13 mouse cellular contexts compared by ENCODE assay signal in the genomic region with DNA sequence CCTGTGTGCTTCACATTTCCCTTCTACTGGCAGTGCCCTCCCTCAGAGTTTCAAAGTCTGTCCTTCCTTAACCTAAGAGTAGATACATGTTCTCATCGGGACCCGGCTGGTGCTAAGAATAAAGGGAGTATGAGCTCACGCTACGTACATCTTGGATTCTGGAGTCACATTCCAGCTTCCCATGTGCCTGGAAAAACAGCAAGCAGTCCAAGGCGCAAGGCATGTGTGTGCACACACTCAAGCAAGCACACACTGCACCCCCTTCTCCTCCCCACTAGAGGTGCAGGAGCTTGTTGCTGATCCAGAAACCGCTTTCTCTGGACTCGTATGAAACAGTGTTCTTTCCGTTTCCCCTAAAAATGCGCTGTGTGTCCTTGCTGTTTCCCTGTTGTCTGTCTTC. TPM values are rescaled to one million over a fixed set of nuclear protein-coding genes. Genes with fewer than 3 reads are reported as not detected.
DNase-seq lines count a peak whose midpoint lies in the region; ATAC-seq lines count a peak whose summit lies in the region.
"Had no signal": no experiment of that assay in that cellular context is flagged by ENCODE, and none has a peak within 500 bp of the region (broad histone marks: within the 10 kb centered on the region; RNA-seq: fewer than 3 reads in every experiment).

No protein-coding gene starts in this region.

- H3K9ac ChIP-seq in limb, embryonic 13.5 days: no peak overlapping the region
- H3K9ac ChIP-seq in midbrain, embryonic 16.5 days (ENCODE audit: low read depth, low read length): no peak overlapping the region
- H3K9ac ChIP-seq: forebrain, embryonic 12.5 days; hindbrain, embryonic 15.5 days had no signal

- H3K4me2 ChIP-seq in limb, embryonic 13.5 days (replicated peaks): no peak overlapping the region
- no peak overlapping the region for H3K4me2 ChIP-seq in midbrain, embryonic 16.5 days (ENCODE audit: low read length)
- H3K4me2 ChIP-seq: forebrain, embryonic 12.5 days; hindbrain, embryonic 15.5 days had no signal

- intact Hi-C loops in heart, postnatal 14 days (cut with DNase I): no loop called here

- H3K4me3 ChIP-seq in limb, embryonic 13.5 days: no peak overlapping the region
- no peak overlapping the region for H3K4me3 ChIP-seq in limb, embryonic 10.5 days
- no peak overlapping the region for H3K4me3 ChIP-seq in midbrain, embryonic 16.5 days (ENCODE audit: low read depth, low read length)
- H3K4me3 ChIP-seq: forebrain, embryonic 12.5 days; hindbrain, embryonic 15.5 days had no signal

- no peaks in the 10 kb centered on the region for H3K27me3 ChIP-seq in limb, embryonic 13.5 days
- no peaks in the 10 kb centered on the region for H3K27me3 ChIP-seq in limb, embryonic 10.5 days (ENCODE audit: low read depth, poor library complexity, severe bottlenecking)
- H3K27me3 ChIP-seq in midbrain, embryonic 16.5 days (ENCODE audit: control insufficient read depth, insufficient read depth, low read depth, low read length): no peaks in the 10 kb centered on the region
- H3K27me3 ChIP-seq: CH12.LX; forebrain, embryonic 12.5 days; hindbrain, embryonic 15.5 days had no signal

- DNase-seq in limb, embryonic 10.5 days (ENCODE audit: low spot score): no peak
- peak; percentile 80 to 85 for DNase-seq in heart, adult 18-20 months
- peak; percentile 51 to 61 for DNase-seq in heart, postnatal 14 days
- DNase-seq in mesoderm, embryonic 11.5 days (ENCODE audit: low read depth, low spot score): peak; percentile 12
- no peak for DNase-seq in testis, postnatal 10 days (ENCODE audit: low spot score)
- DNase-seq: cerebellum, adult 11-12 months had no signal

- WGBS in limb, embryonic 13.5 days: 71% methylated on average over 9 of the region's 9 CpGs
- 83% methylated on average over 9 of the region's 9 CpGs for WGBS in limb, embryonic 10.5 days
- 79% methylated on average over 9 of the region's 9 CpGs for WGBS in midbrain, embryonic 16.5 days

- H3K27ac ChIP-seq in limb, embryonic 13.5 days: no peak overlapping the region
- H3K27ac ChIP-seq in limb, embryonic 10.5 days: no peak overlapping the region
- H3K27ac ChIP-seq in midbrain, embryonic 16.5 days (ENCODE audit: low read length): no peak overlapping the region
- H3K27ac ChIP-seq: forebrain, embryonic 12.5 days; hindbrain, embryonic 15.5 days had no signal

- 0 out of 2 replicates have a peak, but pooled peaks have one; percentile 41 for ATAC-seq in limb, embryonic 13.5 days (ENCODE audit: low FRiP score, low read depth)
- ATAC-seq in midbrain, embryonic 16.5 days: no peak
- no peak for ATAC-seq in erythroid progenitor cell, adult 5-6 weeks (replicated peaks; ENCODE audit: low FRiP score, poor library complexity, severe bottlenecking)
- ATAC-seq: activated CD4-positive, CD25-positive, alpha-beta regulatory T cell, adult 4 months had no signal

- H3K4me1 ChIP-seq in limb, embryonic 13.5 days: peaks cover 22% of the 10 kb centered on the region
- H3K4me1 ChIP-seq in limb, embryonic 10.5 days: peaks cover 6% of the 10 kb centered on the region
- no peaks in the 10 kb centered on the region for H3K4me1 ChIP-seq in midbrain, embryonic 16.5 days (ENCODE audit: control insufficient read depth, insufficient read depth, low read length)
- H3K4me1 ChIP-seq: forebrain, embryonic 12.5 days; hindbrain, embryonic 15.5 days had no signal

- no peaks in the 10 kb centered on the region for H3K9me3 ChIP-seq in limb, embryonic 13.5 days
- H3K9me3 ChIP-seq in limb, embryonic 10.5 days (replicated peaks): no peaks in the 10 kb centered on the region
- H3K9me3 ChIP-seq in midbrain, embryonic 16.5 days (replicated peaks; ENCODE audit: control insufficient read depth, low read length, poor library complexity, severe bottlenecking): no peaks in the 10 kb centered on the region
- H3K9me3 ChIP-seq: forebrain, embryonic 12.5 days; hindbrain, embryonic 15.5 days had no signal

- 0 out of 2 replicates have a peak, but pooled peaks cover 9% of the 10 kb centered on the region for H3K36me3 ChIP-seq in limb, embryonic 13.5 days
- no peaks in the 10 kb centered on the region for H3K36me3 ChIP-seq in limb, embryonic 10.5 days
- peaks cover 3% of the 10 kb centered on the region for H3K36me3 ChIP-seq in midbrain, embryonic 16.5 days (ENCODE audit: control insufficient read depth, insufficient read depth, low read length)
- H3K36me3 ChIP-seq: forebrain, embryonic 12.5 days had no signal

RNA-seq across cellular contexts. Expression of a gene that starts 31.3 kb away (rescaled TPM):
- 112 and 125 TPM in 2 replicates for polyA plus RNA-seq in limb, embryonic 13.5 days (2015; fragmentation: Nextera tagmentation; extraction: Ambion mirVana)
- polyA plus RNA-seq in limb, embryonic 10.5 days (2016; fragmentation: Nextera tagmentation; extraction: Ambion mirVana): 63.2 and 63.7 TPM in 2 replicates
- 100 to 1,000 TPM; 119 to 169 TPM for total RNA-seq in heart, adult 18-20 months (2021)
- total RNA-seq in heart, postnatal 14 days (2021): 100 to 1,000 TPM; 143 to 187 TPM
- polyA plus RNA-seq in midbrain, embryonic 16.5 days (2015; fragmentation: Nextera tagmentation; extraction: Ambion mirVana): 5.0 and 8.4 TPM in 2 replicates
- total RNA-seq in erythroid progenitor cell, adult 5-6 weeks (2015; ENCODE audit: low replicate concordance): 19.8 and 40.2 TPM in 2 replicates
- total RNA-seq in erythroid progenitor cell, adult 5-6 weeks (2017; ENCODE audit: low replicate concordance): 13.3 and 17.2 TPM in 2 replicates

Comparison
In these comparisons a context has a peak if more than half of its experiments do, and no peak if none do; other contexts are left out.
1. DNase-seq: peak in heart, adult 18-20 months (2 of 2), heart, postnatal 14 days (2 of 2) and mesoderm, embryonic 11.5 days (single experiment); none in limb, embryonic 10.5 days (single experiment) and testis, postnatal 10 days (single experiment).